Mouse (Mus musculus) kidney, adult 8-10 months (tissue): Measurements from ENCODE around the gene Ppif.

ENCODE experiments used
- DNase-seq, 2 experiments: peaks; one replicate each; pipeline ENCODE4 v3.0.0; 2022

Gene Ppif

GRCm38 (mm10) chr14:25739957-25740565, 46.1 kb downstream of the Ppif start:
- no peak for DNase-seq

DNA sequence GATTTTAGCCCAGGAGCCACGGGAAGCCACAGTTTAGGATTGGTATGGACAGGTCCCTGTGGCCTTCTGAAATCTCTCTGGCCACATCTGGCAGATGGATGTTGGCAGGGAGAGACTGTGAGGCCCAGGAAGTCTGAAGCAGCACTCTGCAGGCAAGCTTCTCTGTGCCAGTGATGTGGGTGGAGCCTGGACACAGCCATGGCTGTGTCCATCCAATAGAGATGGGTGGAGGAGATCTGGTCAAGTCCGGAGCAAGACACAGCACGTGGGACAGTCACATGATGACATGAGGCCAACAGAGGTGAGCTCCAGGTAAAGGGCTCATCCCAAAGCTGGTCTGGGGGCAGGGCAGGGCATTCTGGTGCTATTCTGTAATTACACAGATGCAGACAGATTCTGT, 47.3 kb downstream of the Ppif start:
- DNase-seq, result no peak

DNA sequence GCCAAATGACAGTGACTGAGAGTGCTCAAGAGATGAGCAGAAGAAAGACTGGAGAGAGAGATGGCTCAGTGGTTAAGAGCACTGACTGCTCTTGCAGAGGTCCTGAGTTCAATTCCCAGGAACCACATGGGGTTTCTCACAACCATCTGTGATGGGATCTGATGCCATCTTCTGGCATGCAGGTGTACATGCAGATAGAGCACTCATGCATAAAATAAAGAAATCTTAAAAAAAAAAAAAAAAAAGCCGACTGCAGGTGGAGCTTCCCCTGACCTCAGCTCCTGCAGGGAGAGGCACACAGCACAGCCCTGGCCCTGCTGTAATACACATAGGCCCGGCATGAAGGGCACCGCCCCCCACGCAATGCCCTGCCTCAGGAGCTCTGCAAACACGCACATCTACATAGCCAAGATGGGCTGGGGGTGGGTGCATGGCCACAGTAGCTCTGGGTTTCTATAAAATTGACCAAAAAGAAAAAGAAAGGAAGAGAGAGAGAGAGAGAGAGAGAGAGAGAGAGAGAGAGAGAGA, 48.0 kb downstream of the Ppif start:
- no peak for DNase-seq

GRCm38 (mm10) chr14:25742943-25743342, 49.0 kb downstream of the Ppif start:
- DNase-seq, result no peak

- DNase-seq, result no peak
Observed at GRCm38 (mm10) chr14:25745365-25746184, 51.6 kb downstream of the Ppif start.

- DNase-seq, result no peak
Observed at GRCm38 (mm10) chr14:25746371-25746770, 52.4 kb downstream of the Ppif start.

- no peak for DNase-seq
Observed at GRCm38 (mm10) chr14:25746971-25747945, 53.3 kb downstream of the Ppif start.

GRCm38 (mm10) chr14:25747996-25748756, 54.2 kb downstream of the Ppif start:
- DNase-seq, result no peak

GRCm38 (mm10) chr14:25749143-25749909, 55.4 kb downstream of the Ppif start:
- no peak for DNase-seq
